Mouse (Mus musculus) forelimb bud, embryonic 11.5 days (tissue): ENCODE measurements around the gene Tradd.

Experiments used
- DNase-seq: peaks from one replicate; pipeline ENCODE4 v3.0.0-alpha.2; 2012; ENCODE audit warnings: low read depth, low spot score

The Tradd gene

GRCm38 (mm10) chr8:105264024-105264982 lies at the start of gene Tradd, which contains the start of gene Fbxl8:
TSS of gene Tradd (minus strand) at chr8:105264609.
TSS of gene Fbxl8 (plus strand) at chr8:105264648.
- no peak for DNase-seq

- no peak for DNase-seq
Observed at GRCm38 (mm10) chr8:105313622-105314402, 49.4 kb upstream of the Tradd start.

- DNase-seq = no peak
Observed at GRCm38 (mm10) chr8:105312891-105313481, 48.6 kb upstream of the Tradd start.

- no peak for DNase-seq
Observed at GRCm38 (mm10) chr8:105311718-105312117, 47.3 kb upstream of the Tradd start.

- no peak for DNase-seq
Observed at GRCm38 (mm10) chr8:105310118-105310517, 45.7 kb upstream of the Tradd start.

GRCm38 (mm10) chr8:105309142-105309847 lies 44.9 kb upstream of the Tradd start:
- no peak for DNase-seq

- DNase-seq = no peak
Observed at GRCm38 (mm10) chr8:105308428-105308827, 44.0 kb upstream of the Tradd start.

- no peak for DNase-seq
Observed at GRCm38 (mm10) chr8:105307670-105308069, 43.3 kb upstream of the Tradd start.

GRCm38 (mm10) chr8:105306146-105306691 lies 41.8 kb upstream of the Tradd start:
- DNase-seq = peak; percentile 47

GRCm38 (mm10) chr8:105305211-105306145 lies 41.1 kb upstream of the Tradd start, which contains the start of gene Elmo3:
TSS of gene Elmo3 (plus strand) at chr8:105305601.
- DNase-seq = peak; percentile 62

- DNase-seq = no peak
Observed at GRCm38 (mm10) chr8:105304325-105305210, 40.2 kb upstream of the Tradd start.

GRCm38 (mm10) chr8:105303874-105304273 lies 39.5 kb upstream of the Tradd start:
- DNase-seq = no peak

- DNase-seq = no peak
Observed at GRCm38 (mm10) chr8:105303396-105303795, 39.0 kb upstream of the Tradd start.

- no peak for DNase-seq
Observed at GRCm38 (mm10) chr8:105299962-105300361, 35.6 kb upstream of the Tradd start.

GRCm38 (mm10) chr8:105298351-105299252 lies 34.2 kb upstream of the Tradd start:
- DNase-seq = no peak

- peak; percentile 90 for DNase-seq
Observed at GRCm38 (mm10) chr8:105297511-105298192, 33.2 kb upstream of the Tradd start, which contains the start of gene E2f4. TSS of gene E2f4 (plus strand) at chr8:105297663.
